Mouse (Mus musculus): ENCODE data around the gene Cdk19.

The Cdk19 gene

GRCm38 (mm10) chr10:40444586-40444985 is 105.2 kb downstream of the Cdk19 start:
- no peak for DNase-seq

GRCm38 (mm10) chr10:40446088-40446604 is 106.8 kb downstream of the Cdk19 start:
- no peak for DNase-seq

GRCm38 (mm10) chr10:40446630-40447029 is 107.3 kb downstream of the Cdk19 start:
- DNase-seq: peak; percentile 33

- peak; percentile 11 for DNase-seq
Observed at GRCm38 (mm10) chr10:40447295-40447694, 107.9 kb downstream of the Cdk19 start.

- no peak for DNase-seq
Observed at GRCm38 (mm10) chr10:40447921-40448320, 108.6 kb downstream of the Cdk19 start.

GRCm38 (mm10) chr10:40448444-40448843 is 109.1 kb downstream of the Cdk19 start:
- DNase-seq: no peak

GRCm38 (mm10) chr10:40449571-40449970 is 110.2 kb downstream of the Cdk19 start:
- no peak for DNase-seq

GRCm38 (mm10) chr10:40450171-40450570 is 110.8 kb downstream of the Cdk19 start:
- no peak for DNase-seq

- DNase-seq: no peak
Observed at GRCm38 (mm10) chr10:40457116-40457515, 117.8 kb downstream of the Cdk19 start.

- no peak for DNase-seq
Observed at GRCm38 (mm10) chr10:40459141-40459540, 119.8 kb downstream of the Cdk19 start.

- no peak for DNase-seq
Observed at GRCm38 (mm10) chr10:40461362-40461761, 122.0 kb downstream of the Cdk19 start.

GRCm38 (mm10) chr10:40462257-40462656 is 122.9 kb downstream of the Cdk19 start:
- DNase-seq: no peak

- no peak for DNase-seq
Observed at GRCm38 (mm10) chr10:40467174-40467911, 128.0 kb downstream of the Cdk19 start.

GRCm38 (mm10) chr10:40467912-40468254 is 128.5 kb downstream of the Cdk19 start:
- DNase-seq: no peak

GRCm38 (mm10) chr10:40469145-40469544 is 129.8 kb downstream of the Cdk19 start:
- no peak for DNase-seq

- no peak for DNase-seq
Observed at GRCm38 (mm10) chr10:40476535-40477285, 137.3 kb downstream of the Cdk19 start.

- DNase-seq: no peak
Observed at GRCm38 (mm10) chr10:40477426-40478075, 138.2 kb downstream of the Cdk19 start.

- DNase-seq: no peak
Observed at GRCm38 (mm10) chr10:40478626-40479025, 139.3 kb downstream of the Cdk19 start.

GRCm38 (mm10) chr10:40479216-40479615 is 139.9 kb downstream of the Cdk19 start:
- no peak for DNase-seq

- no peak for DNase-seq
Observed at GRCm38 (mm10) chr10:40479621-40480193, 140.3 kb downstream of the Cdk19 start.

- DNase-seq: no peak
Observed at GRCm38 (mm10) chr10:40481534-40481933, 142.2 kb downstream of the Cdk19 start.

GRCm38 (mm10) chr10:40482285-40482684 is 142.9 kb downstream of the Cdk19 start:
- no peak for DNase-seq

GRCm38 (mm10) chr10:40489086-40489796 is 149.9 kb downstream of the Cdk19 start:
- no peak for DNase-seq
